Mouse (Mus musculus) erythroblast, adult 5-6 weeks (primary cell): ENCODE data around the gene Fbxl7. TPM values are rescaled to one million over a fixed set of nuclear protein-coding genes. Genes with fewer than 3 reads are reported as not detected.

ENCODE experiments used
- ATAC-seq: replicated peaks from 2 replicates; pipeline ENCODE4 v1.8.0; 2016; ENCODE audit warnings: moderate number of reproducible peaks, mild to moderate bottlenecking, moderate TSS enrichment, inconsistent platforms; ENCODE audit not compliant: poor library complexity, low FRiP score, severe bottlenecking
- total RNA-seq, 2 experiments: library from RNA; stranded (forward) in 1 of 2; stranded (reverse) in 1 of 2; fragments of 150-400 nt in 1 of 2; fragments of 200-764, 138-1000 nt in 1 of 2; gene quantifications; 2 replicates each; pipeline versions ENCODE4 v1.2.3 to v1.2.4; 2015 to 2017; ENCODE audit warnings: low replicate concordance in 2 of 2

Fbxl7 gene
- total RNA-seq (2015; ENCODE audit: low replicate concordance) (not detected in 2 replicates), total RNA-seq (2017; ENCODE audit: low replicate concordance) (not detected in 2 replicates)

DNA sequence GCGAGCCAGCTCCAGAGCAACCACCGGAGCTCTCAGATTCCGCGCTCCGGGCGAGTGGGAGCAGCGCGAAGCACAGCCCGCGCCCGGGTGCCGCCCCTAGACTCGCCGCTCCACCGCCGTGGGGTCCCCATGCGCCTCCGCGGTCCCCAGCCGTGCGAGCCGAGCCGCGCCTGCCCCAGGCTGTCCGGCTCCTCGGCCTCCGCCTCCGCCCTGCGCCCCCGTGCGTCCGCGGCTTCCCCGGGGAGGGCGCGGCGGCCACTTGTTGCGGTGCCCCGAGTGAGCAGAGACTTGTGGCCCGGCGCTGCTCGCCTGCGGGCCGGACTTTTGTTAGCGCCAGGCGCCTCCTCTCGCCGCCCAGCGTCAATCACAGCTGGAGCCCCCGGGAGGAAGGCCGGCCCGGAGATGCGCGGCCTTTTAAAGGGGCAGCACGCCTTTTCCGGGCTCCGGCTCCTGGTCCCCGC is at the start of gene Fbxl7:
Fbxl7 (minus strand) TSS at position 330 of the 461 bp plus-strand sequence.
- no peak for ATAC-seq

DNA sequence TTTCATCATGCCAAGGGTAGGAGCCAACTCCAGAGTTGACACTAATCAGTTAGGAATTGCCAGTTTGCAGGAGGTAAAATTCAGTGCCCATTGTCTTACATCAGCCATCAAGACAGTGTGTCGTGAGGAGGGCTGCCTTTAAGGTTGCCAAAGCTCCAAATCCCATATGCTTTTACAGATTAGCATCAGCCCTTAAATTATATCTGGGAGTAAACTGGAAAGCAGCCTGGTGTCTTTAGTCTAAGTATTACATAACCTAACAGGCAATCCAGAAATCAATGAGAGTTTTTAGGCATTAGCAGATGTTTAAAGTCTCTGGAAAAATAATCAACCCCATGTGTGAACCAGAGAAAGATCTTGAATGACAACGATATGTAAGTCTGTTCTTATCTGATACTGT is 26.6 kb upstream of the Fbxl7 start:
- no peak for ATAC-seq

DNA sequence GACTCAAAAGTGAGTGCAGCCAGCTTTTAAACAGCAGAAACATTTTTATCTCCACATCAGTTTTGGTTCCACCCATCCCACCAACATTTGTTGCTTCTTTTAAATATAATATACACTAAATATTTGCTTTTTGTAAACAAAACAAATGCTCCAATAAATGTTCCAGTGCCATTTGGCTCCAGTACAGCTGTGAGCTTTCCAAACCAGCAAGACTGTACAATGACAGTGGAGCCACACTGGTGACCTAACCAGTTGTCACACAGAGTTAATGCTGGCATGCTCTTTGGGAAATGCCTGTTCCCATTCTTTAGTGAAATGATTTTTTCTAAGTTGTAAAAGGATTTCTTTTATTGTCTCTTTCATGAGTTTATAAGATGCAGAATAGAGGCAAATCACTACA is 18.0 kb upstream of the Fbxl7 start:
- ATAC-seq: no peak

DNA sequence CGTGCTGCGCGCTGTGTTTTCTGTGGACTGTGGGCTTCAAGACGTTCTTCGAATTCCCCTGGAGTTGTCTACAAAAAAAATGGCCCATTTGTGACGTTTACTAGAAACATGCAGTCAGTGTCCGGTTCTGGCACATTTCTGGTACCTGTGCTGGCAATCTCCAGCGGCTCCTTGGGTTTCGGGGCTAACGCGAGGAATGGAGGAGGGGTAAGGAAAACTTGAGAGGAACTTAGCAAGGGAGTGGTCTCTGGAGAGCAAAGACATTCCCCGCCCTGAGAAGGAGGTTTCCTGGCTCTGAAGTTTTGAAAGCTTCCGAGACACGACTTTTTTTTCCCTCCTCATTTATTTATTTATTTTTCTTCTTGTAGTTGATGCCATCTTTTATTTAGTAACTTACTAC is 381 bp upstream of the Fbxl7 start:
- no peak for ATAC-seq

DNA sequence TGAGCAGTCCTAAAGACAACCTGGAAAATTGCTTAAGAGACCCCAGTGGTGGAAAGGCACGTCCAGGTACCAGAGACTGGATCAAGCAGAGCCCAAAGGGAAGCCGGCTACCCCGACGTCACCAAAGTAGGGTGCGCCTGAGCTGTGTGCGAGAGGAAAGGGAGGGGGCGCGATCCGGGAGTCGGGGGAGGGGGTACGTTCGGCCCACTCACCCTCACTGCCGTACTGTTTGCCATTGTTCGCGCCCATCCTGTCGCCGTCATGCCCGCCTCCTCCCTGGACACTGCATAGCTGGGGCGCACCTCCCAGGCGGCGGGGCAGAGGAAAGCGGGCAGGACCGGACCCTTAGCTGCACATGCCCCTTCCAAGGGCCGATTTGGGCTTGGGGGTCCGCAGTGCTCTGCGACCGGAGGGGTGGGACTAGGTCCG is 565 bp downstream of the Fbxl7 start:
- ATAC-seq: no peak

DNA sequence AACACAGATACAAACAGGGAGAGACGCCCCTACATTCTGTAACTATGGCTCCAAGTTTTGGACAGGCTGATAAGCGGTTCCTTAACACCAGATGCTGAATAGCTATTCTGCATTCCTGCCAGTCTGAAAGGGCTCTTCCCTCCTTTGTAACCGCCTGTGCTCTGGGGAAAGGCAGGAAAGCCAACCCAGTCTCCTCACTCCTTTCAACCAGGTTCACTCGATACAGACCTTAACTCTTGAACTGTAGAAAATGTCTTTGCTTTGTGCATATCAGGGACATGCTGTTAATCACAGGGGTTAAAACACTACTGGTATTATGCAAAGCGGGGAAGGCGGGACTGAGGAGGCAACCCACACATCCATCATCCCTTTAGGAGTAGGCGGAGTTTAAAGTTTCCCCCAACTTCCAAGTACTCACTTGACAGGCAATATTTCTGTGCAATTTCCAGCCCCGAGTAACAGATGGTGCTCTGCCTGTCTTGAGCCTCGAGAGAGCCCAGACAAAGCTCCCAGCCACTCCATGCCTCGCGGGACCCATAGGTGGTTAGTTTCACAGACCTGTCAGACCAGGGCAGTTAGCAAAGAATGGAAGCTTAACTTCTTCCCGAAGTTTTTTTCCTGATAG is 1.2 kb downstream of the Fbxl7 start:
- no peak for ATAC-seq

DNA sequence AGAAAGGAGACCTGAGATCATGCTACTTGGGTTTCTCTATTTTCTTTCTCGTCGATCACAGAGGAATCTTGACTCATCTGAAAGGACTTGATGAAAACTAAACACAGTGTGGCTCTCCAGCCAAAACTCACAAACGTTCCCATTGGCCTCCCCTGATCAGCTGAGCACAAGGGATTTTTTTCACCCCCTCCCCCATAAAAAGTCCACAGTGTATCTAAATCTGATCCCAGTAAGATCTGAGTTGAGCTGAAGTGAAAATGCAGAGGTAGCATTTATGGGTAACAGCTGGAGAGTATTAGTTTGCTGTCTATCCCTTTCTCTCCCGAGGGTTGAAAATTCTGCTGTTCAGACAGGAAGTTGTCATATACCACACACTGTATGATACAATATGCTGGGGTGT is 2.2 kb downstream of the Fbxl7 start:
- no peak for ATAC-seq

DNA sequence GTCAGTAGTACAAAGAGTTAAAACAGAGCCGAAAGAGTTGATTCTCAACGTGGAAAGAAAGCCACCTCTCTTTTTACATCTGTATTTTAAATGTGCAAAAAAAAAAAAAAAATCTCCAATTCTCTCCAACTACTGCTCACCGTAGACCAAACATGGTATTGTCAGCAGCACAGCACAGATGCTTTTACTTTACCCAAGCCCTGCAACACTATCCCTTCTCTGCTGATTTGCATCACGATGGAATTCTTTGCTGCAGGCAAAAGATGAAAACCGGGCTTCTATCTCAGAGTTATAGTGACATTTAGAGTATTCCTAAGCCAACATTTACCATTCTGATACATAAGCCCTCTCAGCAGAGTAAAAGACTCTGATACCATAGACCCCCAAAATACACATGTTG is 5.4 kb downstream of the Fbxl7 start:
- ATAC-seq: no peak

DNA sequence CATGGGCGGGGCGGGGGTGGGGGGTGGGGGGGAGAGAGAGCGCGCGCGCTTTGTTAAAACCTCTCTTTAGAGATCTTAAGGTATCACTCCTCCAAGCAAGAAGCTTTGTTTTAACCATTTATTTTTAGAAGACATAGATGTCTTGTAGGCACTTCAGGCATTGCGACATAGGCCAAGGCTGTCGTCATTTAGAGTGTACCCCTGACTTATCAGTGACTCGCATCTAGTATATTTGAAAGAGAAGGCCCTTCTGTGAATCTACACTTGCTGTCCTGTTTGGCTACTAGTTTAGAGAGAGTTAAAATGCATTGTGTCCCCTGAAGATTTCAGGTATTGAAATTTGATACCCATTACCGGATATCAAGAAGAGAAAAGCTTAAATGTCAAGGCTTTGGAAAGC is 7.2 kb downstream of the Fbxl7 start:
- no peak for ATAC-seq

DNA sequence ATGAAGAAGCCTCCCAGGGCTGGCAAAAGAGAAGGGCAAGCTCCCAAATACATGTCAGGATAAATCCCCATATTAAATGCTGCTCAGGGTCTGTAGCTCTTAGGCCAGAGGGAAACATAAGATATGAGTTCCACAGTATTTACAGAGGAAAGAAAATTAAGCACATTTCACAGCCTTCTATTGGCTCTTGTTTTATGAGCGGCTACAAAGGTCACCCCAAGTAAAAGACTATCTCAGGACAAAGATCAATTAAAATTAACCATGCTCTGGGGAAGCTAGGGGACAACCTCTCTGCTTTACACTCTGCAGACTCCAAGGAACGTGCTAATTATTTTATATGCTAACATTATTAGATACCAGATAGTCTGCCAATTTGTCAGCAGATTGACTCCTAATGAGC is 9.4 kb downstream of the Fbxl7 start:
- no peak for ATAC-seq

DNA sequence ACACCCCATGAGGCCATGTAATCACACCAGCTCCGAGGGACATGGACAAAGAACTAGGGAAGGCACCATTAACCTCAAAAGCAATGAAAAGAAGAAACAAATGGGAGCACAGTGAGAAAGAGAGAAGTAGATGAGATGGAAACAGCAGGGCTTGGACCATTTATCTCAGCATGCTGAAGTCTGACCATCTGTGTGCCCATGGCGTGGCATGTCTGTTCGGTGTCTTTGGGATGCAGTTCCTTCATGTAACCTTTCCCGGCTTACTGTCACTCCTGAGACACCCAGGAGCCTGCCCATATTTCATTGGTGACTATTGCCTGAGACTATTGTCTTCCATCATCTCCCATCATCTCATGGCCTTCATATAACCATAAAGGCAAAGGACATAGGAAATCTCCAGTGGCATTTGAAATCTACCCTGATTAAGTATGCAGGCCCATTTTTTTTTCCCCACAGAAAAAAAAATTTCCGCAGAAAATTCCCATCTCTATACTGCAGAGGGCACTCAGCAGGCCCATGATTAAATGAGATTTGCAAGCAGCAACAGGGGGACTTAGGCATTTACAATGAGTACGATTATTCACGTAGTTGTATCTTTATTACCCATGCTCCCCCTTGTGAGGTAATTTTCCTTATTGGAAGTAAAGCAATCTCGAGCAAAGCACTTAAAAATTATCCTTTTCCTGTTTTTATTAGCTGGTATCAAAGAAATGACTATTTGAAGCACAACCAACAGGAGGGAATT is 15.0 kb downstream of the Fbxl7 start:
- no peak for ATAC-seq

DNA sequence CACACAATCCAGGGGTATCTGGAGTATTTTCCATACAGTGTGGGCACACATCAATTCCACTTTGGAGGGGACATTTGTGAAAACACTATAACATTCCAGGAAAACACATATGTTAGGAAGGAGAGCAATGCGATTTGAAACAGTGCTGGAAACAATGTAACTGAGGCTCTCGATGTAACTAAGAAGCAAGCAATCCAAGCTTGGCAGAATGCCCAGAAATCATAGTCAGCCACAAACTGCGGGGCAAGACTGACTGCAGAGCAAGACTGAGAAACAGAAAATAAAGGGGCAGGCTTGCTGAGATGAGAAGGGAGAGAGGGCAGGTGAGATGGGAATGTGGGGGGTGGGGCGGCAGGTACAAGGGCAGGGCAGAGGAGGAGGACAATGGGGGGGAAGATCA is 19.7 kb downstream of the Fbxl7 start:
- no peak for ATAC-seq

DNA sequence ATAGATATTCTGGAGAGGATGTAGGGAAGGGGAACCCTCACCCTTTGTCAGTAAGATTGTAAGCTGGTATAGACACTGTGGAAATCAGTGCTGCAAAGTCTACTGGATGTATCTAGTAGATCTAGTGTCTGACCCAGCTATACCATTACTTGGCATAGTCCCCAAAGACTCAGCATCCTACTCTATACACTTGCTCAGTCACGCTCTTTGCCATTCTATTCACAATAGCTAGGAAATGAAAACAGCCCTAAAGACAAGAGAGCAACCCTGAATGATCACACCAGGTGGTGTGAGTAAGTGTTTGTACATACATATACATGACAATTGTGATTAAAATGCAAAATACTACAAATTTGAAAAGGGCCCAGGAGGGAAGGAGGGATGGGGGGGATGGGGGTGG is 23.1 kb downstream of the Fbxl7 start:
- ATAC-seq: no peak

DNA sequence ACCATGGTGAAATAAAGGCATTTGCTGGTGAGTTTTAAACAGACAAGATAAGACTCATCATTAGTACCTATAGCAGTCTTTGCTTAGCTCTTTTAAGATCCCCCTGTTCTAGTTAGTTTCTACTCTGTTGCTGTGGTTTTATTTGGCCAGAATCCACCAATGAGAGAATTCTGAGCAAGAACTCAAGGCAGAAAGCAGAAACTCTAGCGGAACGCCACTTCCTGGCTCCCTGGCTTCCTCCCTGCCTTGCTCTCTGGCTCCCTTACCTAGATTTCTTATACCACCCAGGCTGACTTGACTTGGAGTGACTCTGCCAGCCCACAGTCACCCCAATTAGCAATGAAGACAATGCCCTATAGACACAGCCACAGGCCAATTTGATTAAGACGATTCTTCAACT is 26.2 kb downstream of the Fbxl7 start:
- ATAC-seq: no peak

DNA sequence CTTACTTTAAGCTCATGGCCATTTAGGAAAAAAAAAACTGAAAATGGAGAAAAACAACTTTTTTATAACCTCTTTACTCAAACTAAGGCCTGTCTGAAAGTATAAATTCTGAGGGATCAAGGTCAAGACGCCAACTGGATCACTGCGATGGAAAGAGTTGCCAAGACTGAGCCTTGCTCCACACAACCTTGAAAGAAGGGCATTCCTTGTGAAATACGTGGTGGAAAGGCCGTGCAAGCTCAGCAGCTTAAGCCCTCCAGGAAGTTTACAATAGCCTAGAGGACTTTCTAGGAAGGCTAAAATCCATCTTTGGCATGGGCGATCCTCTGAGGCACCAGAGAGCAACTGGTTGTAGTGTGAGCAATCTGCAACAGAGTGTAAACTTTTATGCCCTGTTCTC is 27.9 kb downstream of the Fbxl7 start:
- no peak for ATAC-seq

DNA sequence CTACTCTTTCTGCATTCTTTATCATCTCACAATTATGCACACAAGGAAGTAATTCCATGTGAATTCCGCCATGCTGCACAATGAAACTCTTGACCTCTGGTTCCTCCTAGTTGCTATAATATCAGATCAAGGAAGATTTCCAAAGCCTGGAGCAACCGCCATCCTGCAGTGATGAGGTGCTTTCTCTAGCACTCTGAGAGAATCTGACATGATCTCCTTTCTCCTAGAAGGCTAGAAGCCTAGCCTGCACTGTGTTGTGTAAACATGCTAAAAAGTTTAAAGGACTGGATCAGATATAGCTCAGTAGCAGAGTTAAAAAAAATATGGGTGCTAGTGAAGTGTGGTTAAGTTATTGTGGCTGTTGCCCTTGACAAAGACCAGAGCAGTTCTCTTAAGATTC is 33.2 kb downstream of the Fbxl7 start:
- no peak for ATAC-seq

DNA sequence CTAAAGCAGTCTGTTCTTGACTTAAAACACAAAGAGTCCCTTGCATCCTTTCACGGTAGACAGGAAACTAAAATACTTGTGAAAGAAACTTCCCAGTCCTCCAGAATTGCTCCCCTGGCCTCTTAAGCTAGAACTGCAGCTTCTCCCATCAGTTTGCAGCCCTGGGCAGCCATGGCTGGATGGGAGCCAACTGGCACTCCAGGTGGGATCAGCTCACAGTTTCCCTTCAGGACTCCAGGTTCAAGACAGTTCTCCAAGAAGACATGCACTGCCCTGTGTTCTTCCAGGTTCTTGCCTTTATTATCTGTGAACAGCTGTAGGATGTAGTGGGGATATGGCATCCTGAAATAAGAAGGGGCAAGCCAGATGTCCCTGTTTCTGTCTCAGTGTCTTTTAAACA is 45.8 kb downstream of the Fbxl7 start:
- no peak for ATAC-seq

DNA sequence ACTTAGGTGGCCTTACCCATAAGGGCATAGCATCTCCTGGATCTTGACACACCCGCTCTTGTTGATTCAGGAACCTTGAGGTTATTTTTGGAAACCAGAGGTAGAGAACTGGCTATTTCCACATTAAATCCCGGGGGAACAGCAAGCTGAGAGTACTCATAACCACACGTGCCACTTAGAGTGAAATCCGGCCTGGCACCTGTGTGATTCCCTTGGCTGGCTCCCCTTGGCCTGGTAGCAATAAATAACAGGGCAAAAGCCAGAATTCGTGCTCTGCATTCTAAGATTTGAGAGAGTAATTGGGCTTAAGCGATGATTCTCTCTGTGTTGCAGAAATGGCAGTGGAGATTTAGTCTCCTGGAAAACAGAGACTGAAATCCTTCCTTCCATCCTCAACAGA is 53.2 kb downstream of the Fbxl7 start:
- ATAC-seq: no peak

DNA sequence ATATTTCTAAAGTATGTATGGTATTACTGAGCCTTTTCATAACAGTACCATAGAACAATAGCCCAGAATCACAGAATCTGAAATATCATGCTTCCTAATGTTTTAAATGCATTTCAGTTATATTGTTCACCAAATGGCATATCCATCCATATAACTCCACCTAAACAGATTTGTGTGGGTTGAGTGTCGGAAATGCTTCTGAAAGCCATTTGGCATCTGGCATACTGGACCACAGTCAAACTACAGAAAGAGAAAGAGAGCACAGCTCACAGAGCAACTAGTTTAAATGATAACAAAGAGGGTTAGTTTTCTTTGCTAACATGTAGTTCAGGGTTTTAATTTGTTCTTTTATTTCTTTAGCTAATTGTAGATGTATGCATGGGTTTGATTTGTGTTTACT is 57.0 kb downstream of the Fbxl7 start:
- ATAC-seq: no peak

DNA sequence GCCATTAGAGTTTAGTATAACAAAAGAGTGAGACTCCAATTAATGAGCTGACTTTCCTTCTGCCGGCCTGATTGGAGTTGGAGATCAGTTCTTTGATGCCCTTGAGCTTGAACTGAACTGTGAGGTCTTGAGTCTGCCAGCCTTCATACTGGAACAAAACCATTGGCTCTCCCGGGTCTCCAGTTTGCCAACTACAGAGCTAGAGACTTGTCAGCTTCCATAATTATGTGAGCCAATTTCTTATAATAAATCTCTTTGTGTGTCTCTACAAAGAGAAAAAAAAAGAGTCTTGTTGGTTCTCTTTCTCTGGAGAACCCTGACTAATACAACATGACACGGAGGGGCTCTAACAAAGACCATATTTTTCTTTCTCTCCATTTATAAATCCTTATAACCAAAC is 58.2 kb downstream of the Fbxl7 start:
- ATAC-seq: no peak

DNA sequence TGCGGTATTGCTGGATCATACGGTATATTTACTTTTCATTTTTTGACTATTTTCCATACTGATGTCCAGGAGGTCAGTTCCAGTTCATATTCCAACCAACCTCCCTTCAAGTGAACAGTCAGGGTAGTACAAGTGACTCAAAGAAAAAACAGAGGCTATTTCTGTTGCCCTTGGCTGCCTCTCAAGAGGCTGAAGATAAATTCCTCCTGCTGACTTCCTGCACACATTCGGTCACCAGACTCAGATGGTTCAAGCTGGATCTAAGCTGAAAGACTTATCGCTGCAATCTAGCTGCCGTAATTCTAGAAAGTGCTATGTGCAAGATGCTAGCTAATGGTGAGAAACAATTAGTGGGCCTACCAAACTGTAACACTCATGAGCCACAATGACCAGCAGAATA is 61.0 kb downstream of the Fbxl7 start:
- ATAC-seq: no peak

DNA sequence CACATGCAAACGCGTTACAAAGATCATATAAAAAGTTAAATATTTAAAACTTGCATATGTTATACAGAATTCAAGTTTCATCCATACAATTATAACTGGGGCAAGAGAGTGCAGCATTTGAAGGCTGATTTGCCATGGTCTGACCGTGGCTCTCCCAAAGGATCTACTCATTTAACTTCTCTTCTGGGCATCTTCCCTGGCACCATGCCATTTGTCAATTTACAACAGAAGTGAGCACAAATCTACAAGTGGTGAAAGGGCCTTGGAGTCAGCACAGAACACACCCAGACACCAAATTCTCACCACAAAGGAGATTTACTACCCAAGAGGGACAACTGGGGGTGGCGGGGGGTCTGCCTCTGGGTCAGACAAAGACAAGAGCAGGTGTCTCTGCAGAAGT is 64.2 kb downstream of the Fbxl7 start:
- no peak for ATAC-seq
